Mouse (Mus musculus): ENCODE measurements around the gene Glud1.

- TF ChIP-seq USF1 (IDR thresholded peaks at IDR 0.05; ENCODE audit: low read depth) (no peak), CTCF (IDR thresholded peaks at IDR 0.05; ENCODE audit: control insufficient read depth, insufficient read depth, insufficient read length) (no peak)
These were observed 59.7 kb downstream of the Glud1 start for GRCm38 (mm10) chr14:34370203-34370602.
